Mouse (Mus musculus): Measurements from ENCODE around the gene Gpr88. TPM values are rescaled to one million over a fixed set of nuclear protein-coding genes. Genes with fewer than 3 reads are reported as not detected.

The Gpr88 gene
- polyA plus RNA-seq, 1 experiment from 2014 or later = 2.7 TPM

GRCm38 (mm10) chr3:116283996-116284395, 30.7 kb upstream of the Gpr88 start:
- 17% methylated on average over 2 of the region's 2 CpGs for WGBS
- no peak overlapping the region for H3K4me3 ChIP-seq (ENCODE audit: low read depth, low read length)
- ATAC-seq = no peak

GRCm38 (mm10) chr3:116281663-116282062, 28.4 kb upstream of the Gpr88 start:
- 94% methylated on average over 6 of the region's 6 CpGs for WGBS
- no peaks in the 10 kb centered on the region for H3K27me3 ChIP-seq (ENCODE audit: control insufficient read depth, insufficient read depth, low read depth, low read length)
- no peak overlapping the region for H3K4me3 ChIP-seq (ENCODE audit: low read depth, low read length)
- H3K27ac ChIP-seq (ENCODE audit: low read length) = no peak overlapping the region
- H3K9ac ChIP-seq (ENCODE audit: low read depth, low read length) = no peak overlapping the region
- H3K4me2 ChIP-seq (ENCODE audit: low read length) = no peak overlapping the region
- H3K4me1 ChIP-seq (ENCODE audit: control insufficient read depth, insufficient read depth, low read length) = no peaks in the 10 kb centered on the region; the same call in 1 of the 2 replicates
- H3K9me3 ChIP-seq (replicated peaks; ENCODE audit: control insufficient read depth, low read length, poor library complexity, severe bottlenecking) = no peaks in the 10 kb centered on the region
- H3K36me3 ChIP-seq (ENCODE audit: control insufficient read depth, insufficient read depth, low read length) = no peaks in the 10 kb centered on the region
- no peak for ATAC-seq

More at GRCm38 (mm10) chr3:116283996-116284395, 30.7 kb upstream of the Gpr88 start:
- H3K4me1 ChIP-seq (ENCODE audit: control insufficient read depth, insufficient read depth, low read length) = no peaks in the 10 kb centered on the region; the same call in 1 of the 2 replicates
- H3K27ac ChIP-seq (ENCODE audit: low read length) = no peak overlapping the region
- no peaks in the 10 kb centered on the region for H3K27me3 ChIP-seq (ENCODE audit: control insufficient read depth, insufficient read depth, low read depth, low read length)
- H3K36me3 ChIP-seq (ENCODE audit: control insufficient read depth, insufficient read depth, low read length) = no peaks in the 10 kb centered on the region
- no peak overlapping the region for H3K4me2 ChIP-seq (ENCODE audit: low read length)
- no peak overlapping the region for H3K9ac ChIP-seq (ENCODE audit: low read depth, low read length)
- no peaks in the 10 kb centered on the region for H3K9me3 ChIP-seq (replicated peaks; ENCODE audit: control insufficient read depth, low read length, poor library complexity, severe bottlenecking)

GRCm38 (mm10) chr3:116277146-116277545, 23.8 kb upstream of the Gpr88 start:
- Histone ChIP-seq H3K27me3 (ENCODE audit: control insufficient read depth, insufficient read depth, low read depth, low read length) (no peaks in the 10 kb centered on the region), H3K4me2 (ENCODE audit: low read length) (no peak overlapping the region), H3K9me3 (replicated peaks; ENCODE audit: control insufficient read depth, low read length, poor library complexity, severe bottlenecking) (no peaks in the 10 kb centered on the region), H3K27ac (ENCODE audit: low read length) (no peak overlapping the region), H3K36me3 (ENCODE audit: control insufficient read depth, insufficient read depth, low read length) (no peaks in the 10 kb centered on the region), H3K4me1 (ENCODE audit: control insufficient read depth, insufficient read depth, low read length) (no peaks in the 10 kb centered on the region; the same call in 1 of the 2 replicates), H3K9ac (ENCODE audit: low read depth, low read length) (no peak overlapping the region), H3K4me3 (ENCODE audit: low read depth, low read length) (no peak overlapping the region)
- 71% methylated on average over 8 of the region's 8 CpGs for WGBS
- no peak for ATAC-seq

- 92% methylated on average over 6 of the region's 6 CpGs for WGBS
- H3K9ac ChIP-seq (ENCODE audit: low read depth, low read length) = no peak overlapping the region
- no peaks in the 10 kb centered on the region for H3K36me3 ChIP-seq (ENCODE audit: control insufficient read depth, insufficient read depth, low read length)
These were observed 18.4 kb upstream of the Gpr88 start for GRCm38 (mm10) chr3:116271679-116272078.

GRCm38 (mm10) chr3:116267036-116267654, 13.8 kb upstream of the Gpr88 start:
- Histone ChIP-seq H3K27me3 (ENCODE audit: control insufficient read depth, insufficient read depth, low read depth, low read length) (no peaks in the 10 kb centered on the region), H3K4me2 (ENCODE audit: low read length) (no peak overlapping the region), H3K36me3 (ENCODE audit: control insufficient read depth, insufficient read depth, low read length) (no peaks in the 10 kb centered on the region), H3K9me3 (replicated peaks; ENCODE audit: control insufficient read depth, low read length, poor library complexity, severe bottlenecking) (no peaks in the 10 kb centered on the region), H3K4me3 (ENCODE audit: low read depth, low read length) (no peak overlapping the region), H3K9ac (ENCODE audit: low read depth, low read length) (no peak overlapping the region), H3K27ac (ENCODE audit: low read length) (no peak overlapping the region), H3K4me1 (ENCODE audit: control insufficient read depth, insufficient read depth, low read length) (no peaks in the 10 kb centered on the region)
- 97% methylated on average over 2 of the region's 2 CpGs for WGBS
- no peak for ATAC-seq

More at GRCm38 (mm10) chr3:116271679-116272078, 18.4 kb upstream of the Gpr88 start:
- Histone ChIP-seq H3K4me2 (ENCODE audit: low read length) (no peak overlapping the region), H3K4me1 (ENCODE audit: control insufficient read depth, insufficient read depth, low read length) (no peaks in the 10 kb centered on the region), H3K9me3 (replicated peaks; ENCODE audit: control insufficient read depth, low read length, poor library complexity, severe bottlenecking) (no peaks in the 10 kb centered on the region), H3K27me3 (ENCODE audit: control insufficient read depth, insufficient read depth, low read depth, low read length) (no peaks in the 10 kb centered on the region), H3K27ac (ENCODE audit: low read length) (no peak overlapping the region), H3K4me3 (ENCODE audit: low read depth, low read length) (no peak overlapping the region)
- no peak for ATAC-seq

- Histone ChIP-seq H3K27me3 (ENCODE audit: control insufficient read depth, insufficient read depth, low read depth, low read length) (no peaks in the 10 kb centered on the region), H3K4me2 (ENCODE audit: low read length) (no peak overlapping the region), H3K9ac (ENCODE audit: low read depth, low read length) (no peak overlapping the region), H3K9me3 (replicated peaks; ENCODE audit: control insufficient read depth, low read length, poor library complexity, severe bottlenecking) (no peaks in the 10 kb centered on the region), H3K4me3 (ENCODE audit: low read depth, low read length) (no peak overlapping the region), H3K27ac (ENCODE audit: low read length) (no peak overlapping the region), H3K4me1 (ENCODE audit: control insufficient read depth, insufficient read depth, low read length) (no peaks in the 10 kb centered on the region), H3K36me3 (ENCODE audit: control insufficient read depth, insufficient read depth, low read length) (no peaks in the 10 kb centered on the region)
- 77% methylated on average over 3 of the region's 3 CpGs for WGBS
- ATAC-seq = no peak
These were observed 13.1 kb upstream of the Gpr88 start for GRCm38 (mm10) chr3:116266360-116266759.

- ATAC-seq = no peak
- Histone ChIP-seq H3K27me3 (ENCODE audit: control insufficient read depth, insufficient read depth, low read depth, low read length) (no peaks in the 10 kb centered on the region), H3K36me3 (ENCODE audit: control insufficient read depth, insufficient read depth, low read length) (no peaks in the 10 kb centered on the region), H3K9me3 (replicated peaks; ENCODE audit: control insufficient read depth, low read length, poor library complexity, severe bottlenecking) (no peaks in the 10 kb centered on the region), H3K4me2 (ENCODE audit: low read length) (no peak overlapping the region), H3K4me3 (ENCODE audit: low read depth, low read length) (no peak overlapping the region), H3K4me1 (ENCODE audit: control insufficient read depth, insufficient read depth, low read length) (no peaks in the 10 kb centered on the region), H3K9ac (ENCODE audit: low read depth, low read length) (no peak overlapping the region), H3K27ac (ENCODE audit: low read length) (no peak overlapping the region)
- WGBS = 57% methylated on average over 1 of the region's 1 CpGs
These were observed 10.7 kb upstream of the Gpr88 start for GRCm38 (mm10) chr3:116263977-116264376.

GRCm38 (mm10) chr3:116263061-116263460, 9.8 kb upstream of the Gpr88 start:
- no peaks in the 10 kb centered on the region for H3K27me3 ChIP-seq (ENCODE audit: control insufficient read depth, insufficient read depth, low read depth, low read length)
- H3K4me1 ChIP-seq (ENCODE audit: control insufficient read depth, insufficient read depth, low read length) = no peaks in the 10 kb centered on the region
- no peak overlapping the region for H3K4me2 ChIP-seq (ENCODE audit: low read length)
- H3K9me3 ChIP-seq (replicated peaks; ENCODE audit: control insufficient read depth, low read length, poor library complexity, severe bottlenecking) = no peaks in the 10 kb centered on the region
- no peak overlapping the region for H3K27ac ChIP-seq (ENCODE audit: low read length)
- H3K9ac ChIP-seq (ENCODE audit: low read depth, low read length) = no peak overlapping the region
- ATAC-seq = no peak
- 95% methylated on average over 5 of the region's 5 CpGs for WGBS
- no peak overlapping the region for H3K4me3 ChIP-seq (ENCODE audit: low read depth, low read length)
- no peaks in the 10 kb centered on the region for H3K36me3 ChIP-seq (ENCODE audit: control insufficient read depth, insufficient read depth, low read length)

- H3K36me3 ChIP-seq (ENCODE audit: control insufficient read depth, insufficient read depth, low read length) = no peaks in the 10 kb centered on the region
- H3K4me2 ChIP-seq (ENCODE audit: low read length) = no peak overlapping the region
- H3K27me3 ChIP-seq (ENCODE audit: control insufficient read depth, insufficient read depth, low read depth, low read length) = peaks cover 8% of the 10 kb centered on the region; the same call in 1 of the 2 replicates
- 54% methylated on average over 5 of the region's 5 CpGs for WGBS
- no peaks in the 10 kb centered on the region for H3K9me3 ChIP-seq (replicated peaks; ENCODE audit: control insufficient read depth, low read length, poor library complexity, severe bottlenecking)
- H3K4me1 ChIP-seq (ENCODE audit: control insufficient read depth, insufficient read depth, low read length) = peaks cover 11% of the 10 kb centered on the region
- H3K9ac ChIP-seq (ENCODE audit: low read depth, low read length) = no peak overlapping the region
- no peak overlapping the region for H3K27ac ChIP-seq (ENCODE audit: low read length)
- no peak overlapping the region for H3K4me3 ChIP-seq (ENCODE audit: low read depth, low read length)
- ATAC-seq = no peak
These were observed 2.8 kb upstream of the Gpr88 start for GRCm38 (mm10) chr3:116256104-116256503.
